Mouse (Mus musculus) thymus, postnatal 0 days (tissue): ENCODE measurements at regions not wholly inside any gene's neighbourhood (a gene's known extent, or its start where the extent isn't known, plus 50 kb on each side); places are given as distances from the start of the nearest gene placed in this dataset.

Experiments used
- DNase-seq: peaks from one replicate; pipeline ENCODE4 v3.0.0-alpha.2; 2015; ENCODE audit warnings: low spot score

DNA sequence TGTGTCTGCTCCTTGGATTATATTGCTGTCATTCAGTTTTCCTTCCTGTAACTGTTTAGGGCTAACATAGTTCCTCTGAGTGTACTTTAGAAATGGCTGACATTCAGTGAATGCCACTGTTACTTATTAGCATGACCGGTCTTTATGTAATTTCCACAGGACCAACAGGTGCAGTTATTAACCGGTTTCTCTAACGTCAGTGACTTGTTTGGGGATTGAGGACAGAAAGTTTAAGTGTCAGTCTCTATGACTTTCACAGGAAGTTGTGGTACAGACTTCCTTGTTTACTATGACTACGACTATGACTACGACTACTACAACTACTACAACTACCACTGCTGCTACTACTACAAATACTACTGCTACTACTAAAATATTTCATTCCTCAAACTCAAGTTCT lies 170.4 kb upstream of the Ptger4 start:
- DNase-seq, result peak; percentile 35

DNA sequence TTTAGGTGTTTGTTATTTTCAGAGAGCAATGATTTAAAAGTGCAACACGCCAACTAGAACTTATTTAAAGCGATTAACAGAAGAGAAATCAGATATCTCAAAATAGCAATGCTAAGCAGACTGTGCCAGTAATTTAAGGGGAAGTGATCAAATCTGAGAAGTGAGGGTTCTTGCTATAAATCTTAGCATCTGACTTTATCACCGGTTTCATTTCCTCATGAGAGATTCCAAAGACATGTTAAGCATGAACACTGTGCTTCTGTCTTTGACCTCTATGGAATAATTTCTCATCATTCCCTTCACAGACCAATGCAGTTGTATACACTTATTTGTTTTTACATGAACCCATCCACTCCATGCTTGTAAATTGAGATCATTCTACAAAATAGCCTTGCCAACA lies 172.0 kb upstream of the Ptger4 start:
- DNase-seq, result no peak

DNA sequence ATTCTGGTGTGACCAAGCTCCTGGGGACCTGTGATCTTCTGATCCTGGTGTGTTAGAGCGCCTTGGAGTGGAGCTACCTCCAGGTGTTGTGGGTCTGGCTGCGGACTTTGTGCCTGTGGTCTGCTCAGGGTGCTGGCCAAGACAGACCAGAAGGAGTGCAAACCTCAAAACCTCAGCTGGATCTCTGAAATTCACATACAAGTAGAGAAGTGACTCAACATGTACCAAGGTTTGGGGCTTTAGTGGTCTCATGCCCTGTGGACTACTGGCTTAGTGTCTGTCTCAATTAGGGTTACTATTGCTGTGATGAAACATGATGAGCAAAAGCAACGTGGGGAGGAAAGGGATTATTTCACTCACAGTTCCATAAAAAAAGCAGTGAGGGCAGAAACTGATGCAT lies 182.7 kb upstream of the Ptger4 start:
- DNase-seq, result no peak

DNA sequence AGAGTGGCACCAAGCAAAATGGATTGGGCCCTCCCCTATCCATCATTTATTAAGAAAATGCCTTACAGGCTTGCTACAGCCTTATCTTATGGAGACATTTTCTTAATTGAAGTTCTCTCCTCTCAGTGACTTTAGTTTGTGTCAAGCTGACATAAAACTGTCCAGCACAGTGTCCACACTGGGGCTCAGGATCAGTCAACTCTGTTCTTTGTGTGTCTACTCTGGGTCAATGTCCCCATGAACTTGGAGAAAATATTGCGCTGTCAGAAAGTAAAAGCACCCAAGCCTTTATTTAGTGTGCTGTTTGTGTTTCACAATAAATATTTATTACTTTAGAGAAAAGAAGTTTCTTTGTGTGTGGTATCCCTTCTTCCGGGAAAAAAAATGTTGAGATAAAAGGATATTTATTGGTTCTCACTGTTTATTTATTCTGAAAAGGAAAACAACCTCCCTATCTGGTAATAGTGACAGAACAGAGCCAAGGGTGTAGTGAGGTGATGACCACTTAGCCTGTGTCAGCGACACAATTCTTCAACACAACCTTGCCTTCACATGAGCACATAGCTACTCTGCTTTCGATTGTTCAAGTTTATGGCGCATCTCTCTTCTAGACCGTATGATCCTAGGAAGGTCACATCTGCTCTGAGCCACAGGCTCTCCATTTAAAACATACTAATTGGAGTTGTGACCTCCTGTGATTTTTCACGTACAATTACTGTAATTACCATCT lies 183.5 kb upstream of the Ptger4 start:
- no peak for DNase-seq

DNA sequence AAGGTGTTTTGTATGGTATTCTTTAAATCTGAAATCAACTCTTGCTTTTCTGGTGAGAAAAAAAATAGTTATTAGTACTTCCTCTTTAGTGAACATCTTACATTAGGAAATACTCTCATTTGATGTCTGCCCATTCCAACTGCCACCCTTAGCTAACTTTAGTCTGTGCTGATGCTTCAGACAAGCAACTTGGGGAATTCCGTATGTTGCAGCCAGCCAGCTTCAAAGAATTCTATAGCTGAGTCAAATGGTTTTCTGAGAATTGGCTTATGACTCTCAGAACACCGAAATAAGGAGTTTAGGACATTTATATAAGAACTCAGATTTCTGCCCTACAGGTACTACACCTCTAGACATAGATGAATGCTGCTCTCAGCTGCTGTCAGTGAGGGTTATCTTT lies 188.0 kb upstream of the Ptger4 start:
- no peak for DNase-seq

DNA sequence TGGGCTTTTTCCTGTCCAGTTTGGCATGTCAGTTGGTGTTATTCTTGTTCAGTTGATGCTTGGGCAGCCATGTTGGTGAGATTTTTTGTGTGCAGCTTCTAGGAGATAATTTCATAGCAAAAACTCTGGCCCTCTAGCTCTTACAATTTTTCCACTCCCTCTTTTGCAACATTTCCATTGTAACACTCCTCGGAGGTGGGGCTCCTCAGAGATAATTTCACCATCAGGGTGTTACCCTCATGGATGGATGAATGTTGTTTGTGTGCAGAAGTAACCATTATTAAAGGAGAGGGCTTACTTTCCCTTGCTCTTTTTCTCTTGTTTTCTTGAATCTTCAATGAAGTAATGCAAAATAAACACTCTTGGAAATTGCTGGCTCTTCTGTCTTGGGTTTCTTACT lies 193.0 kb upstream of the Ptger4 start:
- no peak for DNase-seq

DNA sequence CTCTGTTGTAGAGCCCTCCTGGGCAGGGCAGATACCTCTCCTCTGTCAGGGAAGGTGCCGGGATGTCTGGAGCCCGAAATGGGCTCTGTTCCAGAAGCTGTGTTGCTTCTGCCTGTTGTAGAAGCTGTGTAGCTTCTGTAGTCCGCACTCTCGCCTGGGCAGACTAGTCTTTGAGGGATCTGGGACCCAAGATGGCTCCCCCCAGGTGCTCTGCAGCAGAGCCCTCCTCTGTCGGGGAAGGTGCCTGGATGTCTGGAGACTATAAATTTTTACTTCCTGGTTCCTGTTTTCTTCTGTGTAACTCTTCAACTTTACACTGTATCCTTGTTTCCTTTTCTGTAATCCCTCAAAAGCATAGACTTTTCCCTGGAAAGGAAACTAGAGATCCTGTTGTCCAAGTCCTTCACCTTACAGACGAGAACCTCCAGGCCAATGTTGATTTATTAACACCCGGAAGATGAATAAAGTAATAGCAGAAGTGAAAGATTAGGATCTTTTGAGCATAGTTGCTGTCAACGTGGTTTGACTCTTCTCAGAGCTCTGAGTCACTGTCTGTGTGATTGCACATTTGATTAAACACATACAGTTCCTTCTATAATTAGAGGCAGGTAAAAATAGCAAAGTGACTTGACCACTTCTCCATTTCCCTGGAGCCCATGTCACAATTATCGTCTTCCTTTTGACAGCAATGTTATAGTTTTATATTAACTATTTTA lies 202.2 kb upstream of the Ptger4 start:
- peak; percentile 6 for DNase-seq

DNA sequence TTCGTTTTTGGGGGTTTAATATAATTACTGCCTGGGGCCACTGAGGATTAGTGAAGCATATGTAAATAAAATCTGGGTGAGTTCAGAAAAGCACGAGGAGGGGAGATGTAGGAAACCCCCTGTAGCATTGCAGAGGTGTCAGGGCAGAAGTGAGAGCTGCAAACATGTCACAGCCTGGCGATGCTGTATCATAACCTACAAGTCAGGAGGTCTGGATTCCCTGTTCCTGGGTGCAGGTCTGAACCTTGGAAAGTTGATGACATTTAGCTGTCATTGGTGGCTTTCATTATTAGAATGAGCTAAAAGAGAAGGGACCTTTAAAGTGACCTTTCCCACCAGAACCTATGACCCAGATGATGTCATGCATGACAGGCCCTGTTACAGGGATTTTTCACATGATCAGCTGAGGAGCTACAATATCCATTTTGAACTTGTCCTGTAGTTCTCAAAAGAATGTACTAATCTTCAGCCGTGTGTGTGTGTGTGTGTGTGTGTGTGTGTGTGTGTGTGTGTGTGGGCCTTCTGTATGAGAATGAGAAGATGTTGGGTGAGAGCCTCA lies 202.8 kb upstream of the Ptger4 start:
- DNase-seq, result no peak

DNA sequence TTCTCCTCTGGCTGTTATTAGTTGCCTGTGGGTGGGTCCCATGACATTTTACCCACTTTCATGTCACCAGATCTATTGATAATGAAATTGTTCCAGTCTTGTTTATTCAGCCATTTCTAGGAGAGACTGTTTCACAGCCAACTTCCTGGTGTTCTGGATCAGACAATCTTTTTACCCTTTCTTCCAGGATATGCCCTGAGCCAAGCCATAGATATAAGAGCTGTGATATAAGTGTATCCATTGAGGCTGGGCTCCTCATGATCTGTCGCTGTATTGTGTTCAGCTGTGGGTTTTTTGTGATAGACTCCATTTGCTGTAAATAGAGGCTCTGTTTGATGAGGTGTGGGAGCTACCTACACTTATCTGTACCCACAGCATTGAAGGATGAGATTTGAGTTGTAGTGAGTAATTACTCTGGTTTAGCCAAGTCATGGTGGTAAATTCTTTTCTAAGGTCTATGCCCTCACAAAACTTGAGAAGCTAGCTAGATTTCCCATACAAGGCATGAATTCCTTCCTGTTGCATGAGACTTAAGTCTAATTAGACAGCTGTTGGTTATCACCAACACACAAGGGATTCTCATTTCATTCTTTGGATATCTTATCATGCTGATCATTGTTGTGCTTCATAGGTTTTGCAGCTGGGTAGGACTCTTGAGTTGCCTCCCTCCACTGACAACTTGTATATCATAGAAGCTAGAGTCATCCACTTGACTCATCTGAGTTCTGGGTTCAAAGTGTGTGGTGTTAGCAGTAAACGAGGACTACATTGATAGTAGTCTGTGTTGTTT lies 203.9 kb upstream of the Ptger4 start:
- DNase-seq, result no peak

DNA sequence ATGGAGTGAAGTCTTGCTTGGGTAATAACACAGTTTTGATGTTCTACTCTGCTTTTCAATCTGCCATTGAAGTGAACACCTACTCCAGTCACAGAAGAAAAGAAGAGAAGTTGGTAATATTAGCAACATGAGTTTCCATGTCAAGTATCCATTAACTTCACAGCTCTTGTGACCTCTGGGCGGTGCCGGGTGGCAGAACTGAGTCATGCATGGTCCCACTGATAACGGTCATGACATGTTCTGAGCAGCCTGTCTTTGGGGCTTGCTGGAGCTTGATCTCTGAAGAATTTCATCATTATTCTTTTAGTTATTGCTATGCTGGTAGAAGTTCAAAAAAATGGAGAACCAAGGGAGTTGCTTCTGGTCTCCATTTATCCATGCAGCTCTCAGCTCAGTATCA lies 215.1 kb upstream of the Ptger4 start:
- DNase-seq, result no peak

DNA sequence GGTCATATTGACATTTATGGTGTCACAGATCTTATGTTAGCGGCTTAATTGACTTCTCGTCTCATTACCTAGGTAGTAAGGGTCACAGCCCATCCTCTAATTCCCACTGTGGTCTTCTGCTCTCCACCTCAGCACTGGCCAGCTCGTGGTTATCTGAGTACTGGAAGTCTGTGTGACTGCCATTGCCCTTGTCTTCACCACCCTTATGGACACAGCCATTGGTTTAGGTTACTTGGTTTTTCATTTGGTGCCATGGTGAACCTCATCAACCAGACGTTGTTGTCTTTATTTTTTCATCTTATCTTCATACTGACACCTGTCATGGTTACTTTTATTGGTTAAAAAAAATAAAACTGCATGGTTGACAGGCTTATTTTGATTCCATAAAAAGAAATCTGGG lies 215.6 kb upstream of the Ptger4 start:
- no peak for DNase-seq

DNA sequence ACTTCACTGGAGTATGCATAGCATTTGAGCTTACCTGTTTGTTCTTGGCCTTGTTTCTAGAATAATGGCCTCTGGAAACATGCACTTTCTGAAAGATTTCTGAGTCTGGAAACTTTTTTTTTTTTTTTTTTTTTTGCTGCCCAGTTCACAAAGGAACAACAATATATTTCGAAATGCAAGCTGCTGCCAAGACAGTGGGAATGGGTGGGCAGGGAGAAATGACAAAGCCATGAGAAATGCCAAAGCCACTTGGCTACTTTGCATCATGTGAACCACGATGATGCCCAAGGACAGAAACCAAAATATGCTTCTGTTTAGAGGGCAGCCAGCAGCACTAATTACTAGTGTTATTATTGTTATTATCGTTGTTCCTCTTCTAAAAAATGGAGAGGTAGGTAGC lies 218.7 kb upstream of the Ptger4 start:
- DNase-seq, result no peak

DNA sequence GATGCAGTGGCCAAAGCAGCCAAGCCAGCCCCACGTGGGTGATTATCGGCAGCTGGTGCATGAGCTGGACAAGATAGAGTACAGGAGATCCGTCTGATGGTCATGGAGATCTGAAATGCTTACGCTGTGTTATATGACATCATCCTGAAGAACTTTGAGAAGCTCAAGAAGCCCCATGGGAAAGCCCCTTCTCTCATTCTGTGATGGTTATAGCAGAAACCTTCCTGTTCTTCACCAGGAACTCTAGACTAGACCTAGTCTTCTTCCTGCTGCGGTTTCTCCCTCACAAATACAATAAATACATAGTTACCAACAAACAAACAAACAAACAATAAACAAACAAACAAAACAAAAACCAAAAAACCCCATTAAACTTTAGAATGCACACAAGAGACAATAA lies 220.7 kb upstream of the Ptger4 start:
- DNase-seq, result no peak

DNA sequence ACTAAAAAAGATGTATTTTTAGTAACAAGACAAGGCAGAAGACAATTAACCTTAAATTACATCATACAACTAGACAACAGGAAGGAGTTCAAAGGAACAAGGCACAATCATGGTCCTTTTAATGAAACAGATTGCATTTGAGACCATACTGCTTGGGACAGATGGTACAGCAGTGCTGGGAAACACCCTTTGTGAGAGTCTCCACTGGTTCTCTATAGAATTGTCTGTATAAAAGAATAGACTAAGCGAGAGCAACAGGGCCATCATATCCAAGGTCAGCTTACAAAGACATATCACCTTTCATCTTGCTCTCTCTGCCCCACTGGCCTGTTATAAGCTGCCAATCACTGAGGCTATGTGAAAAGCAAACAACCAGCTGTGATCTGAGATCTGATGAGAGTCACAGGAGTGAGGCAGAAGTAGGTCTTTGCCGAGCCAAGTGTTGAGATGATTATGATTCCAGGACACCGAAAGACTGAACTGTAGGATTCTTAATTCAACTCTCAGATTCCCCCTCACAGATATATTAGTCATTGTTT lies 224.6 kb upstream of the Ptger4 start:
- no peak for DNase-seq

DNA sequence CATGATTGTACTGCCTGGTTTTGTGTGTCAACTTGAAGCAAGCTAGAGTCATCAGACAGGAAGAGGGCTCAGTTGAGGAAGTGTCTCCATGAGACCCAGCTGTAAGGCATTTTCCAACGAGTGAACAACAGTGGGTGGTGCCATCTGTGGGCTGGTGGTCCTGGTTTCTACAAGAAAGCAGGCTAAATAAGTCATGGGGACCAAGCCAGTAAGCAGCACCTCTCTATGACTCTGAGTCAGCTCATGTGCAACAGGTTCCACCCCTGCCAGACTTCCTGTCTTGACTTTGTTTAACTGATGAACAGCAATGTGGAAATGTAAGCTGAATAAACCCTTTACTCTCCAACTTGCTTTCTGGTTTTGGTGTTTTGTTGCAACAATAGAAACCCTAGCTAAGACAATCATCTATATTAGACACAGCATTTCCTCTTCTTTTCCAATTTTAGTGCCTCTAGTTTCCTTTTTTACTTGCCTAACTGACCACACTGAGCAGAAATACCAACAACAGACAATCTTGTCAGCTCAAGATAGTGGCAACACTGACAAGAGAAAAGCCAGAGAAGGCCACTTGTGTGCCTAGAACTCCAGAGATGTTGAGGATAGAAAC lies 231.5 kb upstream of the Ptger4 start:
- peak; percentile 13 for DNase-seq

DNA sequence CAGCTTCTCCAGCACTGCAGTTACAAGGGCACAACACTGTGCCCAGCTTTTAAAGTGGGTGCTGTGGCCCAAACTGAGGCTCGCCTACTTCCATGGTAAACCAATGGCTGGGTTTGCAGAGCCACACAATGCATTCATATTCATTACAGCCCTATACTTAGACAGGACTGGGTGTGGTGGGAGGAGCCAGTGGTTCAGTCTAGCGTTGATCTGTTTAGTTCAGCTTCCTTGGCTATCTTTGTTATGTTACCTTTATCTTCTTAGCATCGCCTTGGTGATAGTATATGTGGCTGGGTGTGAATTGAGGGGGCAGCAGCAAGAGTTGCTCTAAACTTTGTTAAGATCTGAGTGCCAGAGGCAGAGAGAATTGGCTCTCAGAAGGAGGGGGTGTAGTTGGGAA lies 249.3 kb upstream of the Ptger4 start:
- no peak for DNase-seq

DNA sequence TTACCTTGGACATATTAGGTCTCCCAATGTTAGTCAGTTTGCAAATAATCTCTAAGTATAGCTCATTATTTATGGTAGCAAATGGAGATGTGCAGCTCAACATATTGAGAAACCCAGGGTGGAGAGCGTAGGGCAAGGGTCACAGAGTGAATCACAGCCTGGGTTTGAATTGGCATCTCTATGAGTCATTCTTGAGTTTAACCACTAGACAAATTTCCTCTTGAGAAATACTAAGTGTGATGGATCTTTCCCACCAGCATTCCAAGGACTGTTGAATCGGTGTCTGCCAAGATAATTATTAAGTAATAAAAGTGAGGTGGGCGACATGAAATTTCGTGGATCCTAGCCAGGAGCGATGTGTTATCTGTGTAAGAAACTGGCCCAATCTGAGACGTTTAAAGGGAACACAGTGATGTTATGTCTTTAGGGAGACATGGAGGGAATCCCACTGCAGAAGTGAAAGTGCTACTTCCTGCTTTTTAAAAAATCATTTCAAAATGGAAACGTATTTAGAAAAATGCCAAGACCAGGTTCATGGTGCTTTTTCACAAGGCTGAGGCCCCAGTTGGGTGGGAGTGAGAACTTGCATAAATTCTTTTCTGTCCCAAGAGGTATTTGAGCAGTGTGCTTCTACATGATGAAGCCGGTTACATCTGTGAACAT lies 251.3 kb upstream of the Ptger4 start:
- DNase-seq, result no peak

DNA sequence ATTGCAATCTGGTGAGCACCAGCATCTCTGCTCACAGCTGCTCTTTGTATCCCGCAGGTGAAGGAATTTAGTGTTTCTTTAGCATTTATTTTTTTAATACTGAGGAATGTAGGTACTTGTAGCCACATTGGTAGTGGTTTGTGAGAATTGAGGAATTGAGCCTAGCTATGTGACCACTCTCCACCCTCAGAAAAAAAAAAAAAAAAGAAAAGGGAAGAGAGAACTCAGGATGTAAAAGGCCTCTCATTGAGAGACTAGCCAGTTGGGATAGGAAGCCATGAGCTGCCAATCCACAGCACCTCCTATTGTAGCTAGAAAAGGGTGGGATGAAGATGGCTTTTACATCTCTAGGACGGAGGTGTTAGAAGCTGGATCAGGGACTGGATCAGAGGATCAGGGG lies 252.0 kb upstream of the Ptger4 start:
- no peak for DNase-seq

DNA sequence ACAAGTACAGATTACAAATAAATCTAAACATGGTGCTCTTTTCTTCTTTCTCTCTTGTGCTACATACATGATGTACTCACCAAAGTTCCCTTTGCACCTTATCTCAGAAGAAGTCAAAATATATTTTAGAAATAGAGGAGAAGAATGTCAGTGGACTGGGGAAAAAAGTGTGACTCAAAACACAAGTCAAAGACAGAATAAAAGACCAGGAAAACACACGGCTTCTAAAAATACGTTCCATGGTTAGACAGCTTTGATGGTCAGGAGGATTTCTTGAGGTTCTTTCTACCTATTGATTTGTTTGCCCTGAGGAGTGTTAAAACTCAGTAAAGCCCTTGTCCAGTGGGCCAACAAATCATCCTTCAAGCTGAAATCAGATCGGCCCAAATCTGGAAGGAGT lies 260.5 kb upstream of the Ptger4 start:
- DNase-seq, result no peak

DNA sequence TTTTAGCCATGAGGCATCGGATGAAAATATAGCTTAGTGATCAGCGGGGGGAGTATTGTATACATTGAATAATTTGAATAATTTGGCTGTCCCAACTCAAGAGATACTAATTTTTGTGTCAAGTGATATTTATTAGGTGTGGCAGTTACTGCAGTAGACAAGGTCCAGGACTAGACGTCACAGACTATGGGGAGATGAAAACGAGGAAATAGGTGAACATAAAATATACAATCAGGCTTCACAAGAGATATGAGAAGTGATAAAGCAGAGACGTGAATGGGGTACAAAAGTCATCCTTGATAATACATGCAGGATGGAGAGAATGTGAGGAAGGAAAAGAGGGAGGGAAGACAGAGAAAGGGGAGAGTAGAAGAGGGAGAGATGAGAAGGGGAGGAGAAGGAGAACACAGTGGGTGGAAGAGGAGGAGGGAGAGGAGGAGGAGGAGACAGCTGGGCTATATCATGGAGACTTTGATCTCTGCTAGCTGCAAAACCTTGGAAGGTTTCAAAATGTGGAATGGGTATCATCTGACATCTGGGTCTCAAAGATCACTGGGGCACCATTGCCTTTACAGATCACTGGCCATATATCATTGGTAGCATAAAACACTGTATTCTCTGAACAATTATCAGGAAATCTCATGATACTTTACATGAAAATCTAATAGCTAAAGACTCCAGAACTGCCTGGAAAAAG lies 263.0 kb upstream of the Ptger4 start:
- no peak for DNase-seq
